10 mouse cellular contexts compared by ENCODE assay signal in the genomic region with DNA sequence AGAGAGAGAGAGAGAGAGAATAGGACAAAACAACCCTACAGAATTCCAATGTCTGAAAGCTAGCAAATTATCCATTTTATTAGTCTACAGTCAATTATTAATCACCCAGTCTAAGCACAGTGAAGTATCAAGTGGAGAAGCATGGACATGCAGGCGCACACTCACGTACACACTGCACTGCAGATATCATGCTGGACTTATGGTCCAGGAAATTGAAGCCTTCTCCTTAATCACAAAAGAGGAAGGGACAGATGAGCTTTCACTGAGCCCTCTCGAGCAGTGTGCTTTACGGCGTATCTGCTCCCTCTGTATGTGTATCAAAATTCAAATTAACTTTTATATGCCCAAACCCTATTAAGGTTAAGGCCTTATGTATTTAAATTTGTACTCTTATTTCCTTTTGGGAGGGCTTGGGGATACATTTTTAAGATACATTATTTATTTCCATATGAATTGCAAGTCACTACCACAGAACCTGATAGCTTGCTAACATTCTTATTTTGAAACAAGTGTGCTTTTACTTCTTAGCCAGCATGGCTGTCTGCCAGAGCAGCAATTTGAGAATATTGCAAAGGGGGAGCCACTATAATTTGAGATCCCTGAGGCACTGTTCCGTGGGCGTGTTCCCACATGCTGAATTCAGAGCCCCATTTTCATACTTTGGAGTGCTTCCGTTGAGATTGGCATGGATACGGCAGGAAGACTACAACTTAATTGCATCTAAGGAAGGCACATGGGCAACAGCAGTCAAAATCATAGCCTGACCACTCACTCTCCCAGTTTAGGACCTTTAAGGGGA.
DNase-seq lines count a peak whose midpoint lies in the region; ATAC-seq and TF ChIP-seq lines count a peak whose summit lies in the region.
"Had no signal": no experiment of that assay in that cellular context is flagged by ENCODE, and none has a peak within 500 bp of the region (broad histone marks: within the 10 kb centered on the region; RNA-seq: fewer than 3 reads in every experiment).

No protein-coding gene starts in this region.

- H3K4me2 ChIP-seq in intestine, embryonic 15.5 days (replicated peaks): no peak overlapping the region
- no peak overlapping the region for H3K4me2 ChIP-seq in intestine, postnatal 0 days (replicated peaks; ENCODE audit: low read depth)
- H3K4me2 ChIP-seq: heart, embryonic 11.5 days had no signal

- DNase-seq in gastrocnemius, adult 18-20 months (ENCODE audit: low spot score): peak; percentile 65
- peak; percentile 80 for DNase-seq in layer of hippocampus, adult 9-11 months
- DNase-seq in right cerebral cortex, postnatal 10 days (ENCODE audit: low spot score in 2 of 2): peak; percentile 83 to 87
- no peak for DNase-seq in thymus, adult 18-20 months
- DNase-seq in adrenal gland, postnatal 14 days: no peak
- DNase-seq in urinary bladder, adult 2 months (ENCODE audit: low spot score): no peak

- no peak for TF ChIP-seq CTCF in intestine, postnatal 0 days (IDR thresholded peaks at IDR 0.05; ENCODE audit: low read depth)

- H3K9ac ChIP-seq in intestine, embryonic 15.5 days: no peak overlapping the region
- no peak overlapping the region for H3K9ac ChIP-seq in intestine, postnatal 0 days (ENCODE audit: low read depth, low read length)

- no peaks in the 10 kb centered on the region for H3K9me3 ChIP-seq in intestine, embryonic 15.5 days
- no peaks in the 10 kb centered on the region for H3K9me3 ChIP-seq in intestine, postnatal 0 days (ENCODE audit: control insufficient read depth)

- H3K27me3 ChIP-seq in intestine, embryonic 15.5 days (replicated peaks): no peaks in the 10 kb centered on the region
- H3K27me3 ChIP-seq in intestine, postnatal 0 days (replicated peaks; ENCODE audit: control insufficient read depth, insufficient read depth, low read length): no peaks in the 10 kb centered on the region

- no peak overlapping the region for H3K4me3 ChIP-seq in intestine, embryonic 15.5 days (replicated peaks)
- H3K4me3 ChIP-seq in intestine, postnatal 0 days (ENCODE audit: low read depth, low read length): no peak overlapping the region

- H3K36me3 ChIP-seq in intestine, embryonic 15.5 days: no peaks in the 10 kb centered on the region
- H3K36me3 ChIP-seq in intestine, postnatal 0 days (ENCODE audit: control insufficient read depth, insufficient read depth): no peaks in the 10 kb centered on the region

- ATAC-seq in intestine, embryonic 15.5 days: peak; percentile 70
- ATAC-seq in intestine, postnatal 0 days: no peak
- ATAC-seq: CD4-positive, CD25-positive, alpha-beta regulatory T cell, adult 4 months had no signal

- WGBS in intestine, embryonic 15.5 days: 67% methylated on average over 9 of the region's 9 CpGs
- WGBS in intestine, postnatal 0 days: 57% methylated on average over 9 of the region's 9 CpGs

- no peaks in the 10 kb centered on the region for H3K4me1 ChIP-seq in intestine, embryonic 15.5 days (replicated peaks)
- H3K4me1 ChIP-seq in intestine, postnatal 0 days (replicated peaks; ENCODE audit: control insufficient read depth, insufficient read depth, low read length): no peaks in the 10 kb centered on the region

- H3K27ac ChIP-seq in intestine, embryonic 15.5 days: no peak overlapping the region
- H3K27ac ChIP-seq in intestine, postnatal 0 days (ENCODE audit: low read depth, low read length): no peak overlapping the region

Comparison
In these comparisons a context has a peak if more than half of its experiments do, and no peak if none do; other contexts are left out.
1. DNase-seq: peak in gastrocnemius, adult 18-20 months (single experiment), layer of hippocampus, adult 9-11 months (single experiment) and right cerebral cortex, postnatal 10 days (2 of 2); none in thymus, adult 18-20 months (0 of 2), adrenal gland, postnatal 14 days (single experiment) and urinary bladder, adult 2 months (single experiment).